Mouse (Mus musculus): ENCODE measurements around the gene Mafg.

Gene Mafg

GRCm38 (mm10) chr11:120633520-120634343, at the start of gene Mafg:
Gene Mafg, minus strand, starts transcription at chr11:120633600.
- WGBS, result 10% methylated on average over 58 of the region's 58 CpGs

- 85% methylated on average over 5 of the region's 5 CpGs for WGBS
These were observed 49.3 kb upstream of the Mafg start for GRCm38 (mm10) chr11:120682683-120683082.

GRCm38 (mm10) chr11:120679909-120680308, 46.5 kb upstream of the Mafg start:
- WGBS, result 66% methylated on average over 3 of the region's 3 CpGs

GRCm38 (mm10) chr11:120676951-120677350, 43.6 kb upstream of the Mafg start:
- WGBS, result 97% methylated on average over 4 of the region's 4 CpGs

GRCm38 (mm10) chr11:120675875-120676274, 42.5 kb upstream of the Mafg start:
- WGBS, result 77% methylated on average over 5 of the region's 5 CpGs

- WGBS, result 35% methylated on average over 12 of the region's 12 CpGs
These were observed 40.3 kb upstream of the Mafg start for GRCm38 (mm10) chr11:120673594-120674122.

- WGBS, result under 1% methylated on average over 83 of the region's 83 CpGs
These were observed 39.5 kb upstream of the Mafg start, which contains the start of gene Aspscr1 for GRCm38 (mm10) chr11:120672687-120673593. Gene Aspscr1, plus strand, starts transcription at chr11:120672973.

- 44% methylated on average over 3 of the region's 3 CpGs for WGBS
These were observed 33.2 kb upstream of the Mafg start for GRCm38 (mm10) chr11:120666617-120667016.

- 73% methylated on average over 3 of the region's 3 CpGs for WGBS
These were observed 32.0 kb upstream of the Mafg start for GRCm38 (mm10) chr11:120665406-120665805.

- WGBS, result 88% methylated on average over 5 of the region's 5 CpGs
These were observed 30.3 kb upstream of the Mafg start for GRCm38 (mm10) chr11:120663714-120664113.

GRCm38 (mm10) chr11:120662759-120663158, 29.4 kb upstream of the Mafg start:
- 56% methylated on average over 6 of the region's 6 CpGs for WGBS

- WGBS, result 3% methylated on average over 35 of the region's 35 CpGs
These were observed 27.7 kb upstream of the Mafg start, which contains the start of gene Notum for GRCm38 (mm10) chr11:120661076-120661460. Gene Notum, minus strand, starts transcription at chr11:120661175.

GRCm38 (mm10) chr11:120660301-120661075, 27.1 kb upstream of the Mafg start:
- under 1% methylated on average over 94 of the region's 95 CpGs for WGBS

- 3% methylated on average over 50 of the region's 50 CpGs for WGBS
These were observed 26.3 kb upstream of the Mafg start for GRCm38 (mm10) chr11:120659509-120660300.

GRCm38 (mm10) chr11:120658876-120659410, 25.5 kb upstream of the Mafg start:
- WGBS, result 3% methylated on average over 24 of the region's 24 CpGs

- WGBS, result 94% methylated on average over 4 of the region's 4 CpGs
These were observed 23.9 kb upstream of the Mafg start for GRCm38 (mm10) chr11:120657301-120657700.

GRCm38 (mm10) chr11:120654741-120655140, 21.3 kb upstream of the Mafg start:
- 91% methylated on average over 3 of the region's 3 CpGs for WGBS

- 68% methylated on average over 3 of the region's 3 CpGs for WGBS
These were observed 18.5 kb upstream of the Mafg start for GRCm38 (mm10) chr11:120651872-120652271.

- WGBS, result 8% methylated on average over 13 of the region's 13 CpGs
These were observed 14.6 kb upstream of the Mafg start, which contains the start of gene Myadml2 for GRCm38 (mm10) chr11:120648001-120648476. Gene Myadml2, minus strand, starts transcription at chr11:120648158.
